Mouse (Mus musculus) urinary bladder, adult 2 months (tissue): ENCODE results near the gene Lysmd3. TPM values are rescaled to one million over a fixed set of nuclear protein-coding genes. Genes with fewer than 3 reads are reported as not detected.

Source experiments
- DNase-seq: peaks from one replicate; pipeline ENCODE4 v3.0.0; 2022; ENCODE audit warnings: low spot score
- polyA plus RNA-seq: library from polyadenylated mRNA; depleted of rRNA; stranded (reverse); fragments of >200 nt; gene quantifications from 2 replicates; pipeline ENCODE4 v1.2.3, GENCODE M21; 2012; rRNA removed

The Lysmd3 gene
- polyA plus RNA-seq, 1 experiment, result 13.6 TPM

DNA sequence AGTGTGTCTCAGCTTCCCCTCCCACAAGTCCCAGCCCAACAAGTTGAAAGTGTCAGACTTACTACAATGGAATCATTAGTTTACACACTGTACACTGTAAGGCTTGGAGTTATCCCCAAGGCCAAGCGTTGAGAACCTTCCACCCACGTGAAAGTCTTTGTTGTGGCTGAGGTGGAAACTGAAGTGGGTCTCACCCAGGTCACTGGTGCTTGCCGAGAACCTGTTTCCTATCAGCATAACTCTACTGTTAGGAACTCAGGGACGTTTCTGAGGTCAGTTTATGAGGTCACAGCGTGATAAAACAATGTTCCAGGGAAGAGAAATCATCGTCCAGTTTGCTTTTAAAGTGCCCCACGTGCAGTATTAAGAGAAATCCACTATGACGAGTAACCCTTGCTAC is 17.9 kb downstream of the Lysmd3 start:
- no peak for DNase-seq

DNA sequence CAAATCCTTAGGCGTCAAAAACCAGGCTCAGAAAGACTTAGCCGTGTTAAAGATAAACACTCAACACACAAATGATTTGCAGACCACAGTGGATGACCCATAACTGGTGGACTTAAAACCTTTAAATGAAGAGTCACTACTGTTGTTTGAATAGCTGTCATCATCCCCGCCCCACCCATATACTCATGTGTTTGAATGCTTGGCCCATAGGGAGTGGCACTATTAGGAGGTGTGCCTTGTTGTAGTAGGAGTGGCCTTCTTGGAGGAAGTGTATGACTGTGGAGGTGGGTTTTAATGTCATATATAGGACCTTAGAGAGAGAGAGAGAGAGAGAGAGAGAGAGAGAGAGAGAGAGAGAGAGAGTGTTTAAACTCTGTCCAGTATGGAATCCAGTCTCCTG is 25.6 kb downstream of the Lysmd3 start:
- no peak for DNase-seq

DNA sequence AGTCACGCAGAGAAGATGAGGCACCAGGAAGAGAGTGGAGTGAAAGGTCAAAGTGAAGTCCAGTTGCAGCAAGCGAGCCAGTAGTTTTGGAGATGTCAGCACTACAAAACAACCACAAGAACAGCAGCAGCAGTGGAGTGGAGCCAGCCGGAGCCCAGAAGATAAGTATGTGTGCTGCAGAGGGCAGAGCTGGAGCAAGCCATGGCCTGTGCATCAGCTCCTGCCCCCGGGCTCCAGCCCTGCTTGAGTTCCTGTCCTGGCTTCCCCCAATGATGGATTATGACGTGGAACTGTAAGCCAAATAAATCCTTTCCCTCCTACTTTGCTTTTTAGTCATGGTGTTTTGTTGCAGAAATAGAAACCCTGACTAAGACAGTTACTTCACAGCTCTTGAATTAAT is 26.8 kb downstream of the Lysmd3 start:
- DNase-seq, result no peak

DNA sequence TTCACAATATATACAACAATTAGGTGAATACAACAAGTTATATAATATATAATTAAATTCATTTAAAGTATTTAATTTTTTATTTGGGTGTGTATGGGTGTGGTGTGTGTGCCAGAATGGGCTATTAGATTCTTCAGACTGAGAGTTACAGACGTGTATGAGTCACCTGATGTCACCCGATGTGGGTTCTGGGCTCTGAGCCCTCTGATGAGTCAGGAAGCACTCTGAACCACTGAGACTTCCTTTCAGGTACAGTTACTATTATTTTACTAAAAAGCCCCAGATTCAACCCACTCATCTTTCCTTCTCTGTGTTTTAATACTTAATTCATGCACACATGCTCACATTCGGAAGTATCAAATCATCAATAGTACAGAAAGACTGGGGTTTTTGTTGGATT is 27.4 kb downstream of the Lysmd3 start:
- no peak for DNase-seq

DNA sequence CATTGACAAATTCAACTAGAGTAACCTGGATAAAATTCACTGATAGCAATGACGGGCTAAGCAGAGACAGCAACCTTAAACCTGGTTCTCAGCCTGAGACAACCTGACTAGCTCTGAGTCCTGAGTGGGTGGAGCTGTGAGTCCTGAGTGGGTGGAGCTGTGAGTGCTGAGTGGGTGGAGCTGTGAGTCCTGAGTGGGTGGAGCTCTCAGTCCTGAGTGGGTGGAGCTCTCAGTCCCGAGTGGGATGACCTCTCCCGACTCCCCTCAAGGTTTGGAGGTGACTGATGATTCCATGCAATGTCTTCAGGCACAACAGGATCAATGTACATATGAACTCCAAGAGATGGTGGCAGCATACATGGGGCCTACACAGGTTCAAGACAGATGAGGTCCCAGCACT is 32.1 kb downstream of the Lysmd3 start:
- no peak for DNase-seq

DNA sequence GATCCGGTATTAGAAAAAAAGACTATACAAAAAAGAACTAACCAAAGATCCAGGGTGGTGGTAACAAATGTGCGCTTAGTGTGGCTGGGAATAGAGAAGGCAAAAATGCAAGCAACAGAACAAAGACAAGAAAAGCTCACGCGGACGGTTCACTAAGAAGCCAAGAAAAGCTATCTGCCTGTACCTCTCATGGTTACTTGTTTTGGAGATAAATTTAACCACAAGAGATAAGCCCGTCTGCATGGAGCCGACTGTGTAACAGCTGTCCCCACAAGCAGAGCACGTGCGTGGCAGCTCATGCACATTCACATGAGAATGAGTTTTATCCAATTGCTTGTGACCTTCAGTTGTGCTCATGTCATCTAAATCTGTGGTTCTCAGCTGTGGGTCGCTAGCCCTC is 33.0 kb downstream of the Lysmd3 start:
- no peak for DNase-seq

DNA sequence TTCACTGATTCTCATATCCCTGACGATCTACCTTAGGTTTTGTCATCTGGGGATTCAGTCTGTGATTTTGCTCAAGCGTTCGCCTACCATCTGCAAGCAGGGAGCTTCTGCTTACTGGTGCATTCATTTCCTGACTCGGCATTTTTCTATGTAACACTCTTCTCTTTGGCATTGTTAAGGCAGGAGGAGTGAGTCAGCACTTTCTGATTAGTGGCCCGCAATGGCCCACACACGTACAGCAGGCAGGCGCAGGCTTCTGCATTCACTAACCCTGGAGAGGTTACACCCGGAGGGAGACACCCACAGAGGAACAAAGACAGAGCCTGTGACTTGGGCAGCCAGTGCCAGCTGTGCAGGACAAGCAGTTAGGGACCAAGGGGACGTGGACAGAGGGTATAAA is 34.1 kb downstream of the Lysmd3 start:
- DNase-seq, result no peak

DNA sequence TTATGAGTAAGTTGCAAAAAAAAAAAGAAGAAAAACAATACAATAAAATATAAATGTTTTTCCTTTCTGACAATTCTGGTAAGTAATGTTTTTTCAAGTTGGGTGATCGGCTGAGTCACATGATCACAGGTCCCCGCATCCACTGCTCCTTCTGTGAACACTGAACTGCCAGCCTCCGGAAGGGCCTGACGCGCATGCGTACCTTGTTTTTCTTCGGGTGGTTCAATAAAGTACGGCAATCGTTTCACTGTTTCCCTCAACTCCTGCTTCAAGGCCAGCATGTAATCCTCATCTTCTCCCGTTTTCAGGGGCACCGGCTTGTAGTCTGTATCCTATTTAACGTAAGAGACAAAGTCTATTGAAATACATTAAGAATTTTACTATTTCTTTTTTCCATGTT is 37.0 kb downstream of the Lysmd3 start:
- DNase-seq, result no peak

DNA sequence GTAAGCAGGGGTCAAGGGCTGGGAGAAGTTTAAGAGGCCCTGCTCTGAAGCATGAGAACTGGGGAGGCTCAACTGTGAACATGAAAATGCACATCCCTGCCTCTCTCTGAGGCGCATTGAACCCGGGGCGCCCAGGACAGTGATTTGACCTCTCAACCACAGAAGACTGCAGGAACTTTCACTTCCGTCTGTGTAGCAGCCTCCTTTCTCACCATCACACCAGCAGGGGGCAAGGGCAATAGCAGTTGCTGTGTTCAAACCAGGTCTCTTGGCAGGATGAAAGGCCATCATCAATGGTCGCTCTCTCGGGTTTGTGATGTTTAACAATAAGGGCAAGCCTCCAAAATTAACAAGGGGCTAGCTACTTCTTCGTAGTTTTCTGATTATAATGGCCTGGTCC is 45.7 kb downstream of the Lysmd3 start:
- DNase-seq, result no peak

DNA sequence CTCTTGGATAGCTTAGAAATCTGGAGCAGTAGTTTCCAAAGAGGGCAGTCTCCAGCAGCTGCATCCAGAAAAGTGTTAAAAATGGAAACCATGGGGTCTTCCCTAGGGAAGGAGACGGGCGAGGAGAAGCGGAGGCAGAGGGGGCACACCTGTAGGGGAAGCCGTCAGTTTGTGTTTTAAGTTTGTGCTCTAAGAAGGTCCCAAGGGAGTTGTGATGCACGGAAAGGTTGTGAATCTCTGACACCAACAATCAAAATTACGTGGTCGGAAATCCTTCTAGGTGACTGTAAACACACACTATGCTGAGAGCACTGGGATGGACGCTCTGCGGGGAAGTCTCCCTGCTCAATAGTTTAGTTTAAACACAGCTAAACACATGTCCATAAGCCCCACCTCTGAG is 46.2 kb downstream of the Lysmd3 start:
- DNase-seq, result no peak

DNA sequence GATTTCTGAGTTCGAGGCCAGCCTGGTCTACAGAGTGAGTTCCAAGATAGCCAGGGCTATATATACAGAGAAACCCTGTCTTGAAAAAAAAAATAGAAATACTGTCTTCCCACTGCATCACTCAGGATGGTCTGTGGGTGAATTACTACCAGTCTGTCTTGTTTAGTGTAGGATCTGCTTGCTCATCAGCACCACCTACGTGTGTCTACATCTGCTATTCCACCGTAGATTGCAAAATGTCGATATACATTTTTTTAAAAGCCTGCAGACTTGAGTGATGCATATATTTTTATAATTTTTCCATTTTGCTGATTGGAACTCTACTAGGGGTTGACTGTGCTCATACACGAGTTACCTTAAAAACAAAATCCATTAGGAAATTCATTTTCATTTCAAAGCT is 48.8 kb downstream of the Lysmd3 start:
- DNase-seq, result no peak

DNA sequence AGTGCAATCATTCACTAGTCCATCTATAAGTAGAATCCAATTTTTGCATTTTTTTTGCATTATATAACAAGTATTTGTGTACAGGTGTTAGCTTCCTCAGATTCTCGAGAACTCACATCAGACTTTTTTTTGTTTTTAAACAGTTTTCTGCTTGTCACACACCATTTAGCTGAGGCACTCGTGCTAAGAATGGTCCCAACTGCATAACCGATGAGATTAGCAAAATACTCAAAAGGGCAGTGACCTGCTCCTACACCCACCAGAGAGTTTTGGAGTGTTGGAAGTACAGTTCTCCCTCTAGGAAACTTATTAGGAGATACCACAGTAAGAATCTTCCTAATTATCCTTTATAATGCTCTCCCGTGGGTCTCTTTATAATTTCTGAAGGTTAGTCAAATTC is 52.3 kb downstream of the Lysmd3 start:
- DNase-seq, result no peak

DNA sequence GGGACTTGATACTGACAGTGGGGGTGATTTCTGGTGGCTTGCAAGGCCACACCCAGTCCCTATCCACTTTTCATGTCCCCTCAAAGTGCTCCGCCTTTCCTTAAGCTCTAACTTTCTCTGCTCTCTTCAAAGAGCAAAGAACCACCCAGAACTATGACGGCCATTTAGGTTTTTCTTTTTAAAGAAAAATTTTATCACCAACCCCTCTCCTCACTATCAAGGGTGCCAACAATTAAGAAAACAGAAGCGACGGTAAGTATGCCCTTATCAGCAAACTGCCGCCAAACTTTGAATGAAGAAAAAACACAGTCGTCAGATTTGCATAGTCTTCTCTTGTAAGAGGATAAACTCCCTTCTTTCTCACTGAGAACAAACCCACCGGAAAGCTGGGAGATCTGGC is 52.8 kb downstream of the Lysmd3 start:
- no peak for DNase-seq

DNA sequence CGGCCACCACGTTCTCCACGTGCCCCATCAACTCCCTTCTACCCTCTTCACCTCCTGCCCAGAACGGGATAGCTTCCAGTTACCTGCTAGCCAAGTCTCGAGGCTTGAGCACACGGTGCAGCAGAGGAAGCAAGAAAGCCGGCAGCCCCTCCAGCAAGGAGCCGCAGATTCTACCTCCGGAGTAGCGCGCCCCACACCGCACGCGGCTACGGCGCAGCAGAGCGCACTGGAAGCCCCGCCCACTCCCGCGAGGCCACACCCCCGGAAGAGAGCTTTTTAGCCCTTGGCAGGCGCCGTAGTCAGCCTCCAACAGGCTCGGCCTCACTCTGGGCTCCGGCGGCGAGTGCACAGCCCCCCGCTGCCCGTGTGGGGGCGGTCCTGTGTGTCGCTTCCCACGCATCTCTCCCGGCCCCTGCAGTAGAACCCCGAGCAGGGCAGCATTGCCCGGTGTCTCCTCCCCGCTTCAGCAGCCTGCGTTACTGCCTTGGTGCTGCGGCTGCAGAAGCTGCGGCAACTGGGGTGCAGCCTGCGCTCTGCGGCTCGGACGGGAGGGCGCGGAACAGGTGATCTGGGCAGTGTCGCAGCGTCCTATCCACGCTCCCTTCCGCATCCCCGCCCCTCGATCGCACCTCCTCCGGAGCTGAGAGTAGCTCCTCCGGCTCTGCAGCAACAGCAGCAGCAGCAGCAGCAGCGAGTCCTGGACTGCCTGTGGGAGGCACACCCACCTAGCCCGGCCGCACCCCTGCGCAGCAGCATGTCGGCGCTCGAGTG is 53.5 kb downstream of the Lysmd3 start, which contains the start of the genes Polr3g and Mblac2:
Polr3g (minus strand) TSS at position 239 of the 771 bp plus-strand sequence.
Mblac2 (plus strand) TSS at position 567 of the 771 bp plus-strand sequence.
- DNase-seq, result peak; percentile 93

DNA sequence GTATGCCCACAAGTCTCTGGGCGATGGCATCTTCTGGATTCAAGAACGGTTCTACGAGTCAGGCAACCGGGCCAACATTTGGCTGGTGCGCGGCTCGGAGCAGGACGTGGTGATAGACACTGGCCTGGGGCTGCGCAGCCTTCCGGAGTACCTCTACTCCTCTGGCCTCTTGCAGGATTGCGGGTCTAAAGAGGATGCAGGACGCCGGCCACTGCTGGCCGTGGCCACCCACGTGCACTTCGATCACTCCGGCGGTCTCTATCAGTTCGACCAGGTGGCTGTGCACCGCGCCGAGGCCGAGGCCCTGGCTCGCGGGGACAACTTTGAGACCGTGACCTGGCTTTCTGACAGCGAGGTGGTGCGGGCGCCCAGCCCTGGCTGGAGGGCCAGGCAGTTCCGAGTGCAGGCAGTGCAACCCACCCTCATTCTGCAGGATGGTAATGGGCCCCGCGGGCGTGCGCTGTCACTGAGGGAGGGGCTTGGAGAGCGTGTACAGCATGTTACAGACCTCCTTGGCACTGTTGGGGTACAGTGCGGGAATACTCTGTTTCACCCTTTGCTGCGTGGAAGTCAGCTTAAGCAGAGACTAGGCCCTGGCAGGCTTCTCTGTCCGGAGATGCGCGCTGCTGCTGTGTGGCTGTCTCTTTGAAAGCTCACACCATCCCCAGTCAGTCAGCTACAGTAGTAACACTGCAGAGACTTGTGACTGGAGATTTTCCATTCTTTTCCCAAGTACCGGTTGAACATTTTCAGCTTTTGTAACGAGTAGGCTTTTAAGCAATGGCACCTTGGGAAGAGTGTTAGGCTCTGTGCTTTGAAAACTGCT is 54.3 kb downstream of the Lysmd3 start:
- DNase-seq, result peak; percentile 33

DNA sequence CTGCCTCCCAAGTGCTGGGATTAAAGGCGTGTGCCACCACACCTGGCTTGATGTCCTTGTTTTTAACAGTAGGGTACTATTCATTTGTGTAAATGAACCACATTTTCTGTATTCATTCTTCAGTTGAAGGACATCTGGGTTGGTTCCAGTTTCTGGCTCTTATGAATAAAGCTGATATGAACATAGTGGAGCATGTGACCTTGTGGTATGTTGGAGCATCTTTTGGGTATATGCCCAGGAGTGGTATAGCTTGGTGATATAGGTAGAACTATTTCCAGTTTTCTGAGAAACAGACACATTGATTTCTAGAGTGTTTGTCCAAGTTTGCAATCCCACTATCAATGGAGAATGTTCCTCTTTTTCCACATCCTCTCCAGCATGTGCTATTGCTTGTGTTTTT is 56.4 kb downstream of the Lysmd3 start:
- no peak for DNase-seq

Other genes with a start within 250 kb of the Lysmd3 start
- gene Adgrv1, start 24.5 kb upstream of the Lysmd3 start, polyA plus RNA-seq, result 0.09 and 0.23 TPM in 2 replicates
- 8.4 and 8.8 TPM in 2 replicates for gene Polr3g, start 53.4 kb downstream of the Lysmd3 start, polyA plus RNA-seq
- 5.3 TPM in 2 replicates for gene Mblac2, start 53.7 kb downstream of the Lysmd3 start, polyA plus RNA-seq
- gene Cetn3, start 125.4 kb downstream of the Lysmd3 start, polyA plus RNA-seq, result 133 and 143 TPM in 2 replicates